Mouse (Mus musculus) stomach, embryonic 16.5 days (tissue): ENCODE data around the gene Tspan5. TPM values are rescaled to one million over a fixed set of nuclear protein-coding genes. Genes with fewer than 3 reads are reported as not detected.

Experiments
- ATAC-seq: fragments of 200-750 bp; cut with Nextera tagmentation; 2 replicates; pipeline ENCODE4 v1.8.0; 2017; ENCODE audit warnings: moderate number of reproducible peaks, moderate TSS enrichment; ENCODE audit not compliant: insufficient read depth, low FRiP score
- H3K27ac ChIP-seq: fragments of 300-500 bp; sonication (generic); 2 replicates; pipeline ENCODE4 v1.5.1; 2014; ENCODE audit warnings: low read length
- H3K27me3 ChIP-seq: fragments of 300-500 bp; sonication (generic); 2 replicates; pipeline ENCODE4 v1.6.1; 2014; ENCODE audit warnings: low read length, control low read depth, mixed read lengths; ENCODE audit not compliant: control insufficient read depth, insufficient read depth
- H3K36me3 ChIP-seq: fragments of 300-500 bp; sonication (generic); 2 replicates; pipeline ENCODE4 v1.6.1; 2014; ENCODE audit warnings: low read length; ENCODE audit not compliant: control insufficient read depth, insufficient read depth
- H3K4me1 ChIP-seq: fragments of 300-500 bp; sonication (generic); 2 replicates; pipeline ENCODE4 v1.6.1; 2014; ENCODE audit warnings: low read length, control low read depth, mixed read lengths; ENCODE audit not compliant: control insufficient read depth, insufficient read depth
- H3K4me2 ChIP-seq: fragments of 300-500 bp; sonication (generic); 2 replicates; pipeline ENCODE4 v1.6.1; 2014; ENCODE audit warnings: low read depth, low read length, mixed read lengths
- H3K4me3 ChIP-seq: fragments of 300-500 bp; sonication (generic); replicated peaks from 2 replicates; pipeline ENCODE4 v1.5.1; 2014; ENCODE audit warnings: mild to moderate bottlenecking, low read length
- H3K9ac ChIP-seq: fragments of 300-500 bp; sonication (generic); 2 replicates; pipeline ENCODE4 v1.6.1; 2014; ENCODE audit warnings: low read length
- H3K9me3 ChIP-seq: fragments of 300-500 bp; sonication (generic); replicated peaks from 2 replicates; pipeline ENCODE4 v1.6.1; 2016; ENCODE audit warnings: low read length, control low read depth; ENCODE audit not compliant: control insufficient read depth
- WGBS: fragments of 180-500 bp; shearing (Covaris S2); extraction: QIAGEN DNeasy Blood & Tissue Kit; methylation state at CpG from one replicate; pipeline ENCODE4 v1.1.7; 2014; 5-methylcytosine and 5-hydroxymethylcytosine counted together
- polyA plus RNA-seq: library from polyadenylated mRNA; unstranded; fragments of >200 nt; fragmentation: Nextera tagmentation; extraction: Ambion mirVana; gene quantifications from 2 replicates; pipeline ENCODE4 v1.2.1, GENCODE M21; 2015

Tspan5 gene
- polyA plus RNA-seq, 1 experiment from 2014 or later, result 31.1 TPM

- H3K9ac ChIP-seq, result no peak overlapping the region
- H3K36me3 ChIP-seq, result no peaks in the 10 kb centered on the region; the same call in 1 of the 2 replicates
- WGBS, result 75% methylated on average over 11 of the region's 11 CpGs
- H3K27me3 ChIP-seq, result no peaks in the 10 kb centered on the region
- H3K27ac ChIP-seq, result no peak overlapping the region
- H3K4me3 ChIP-seq, result no peak overlapping the region
- H3K4me2 ChIP-seq, result no peak overlapping the region
- H3K4me1 ChIP-seq, result peaks cover 43% of the 10 kb centered on the region
- no peaks in the 10 kb centered on the region for H3K9me3 ChIP-seq
- no peak for ATAC-seq
Observed at GRCm38 (mm10) chr3:138804104-138805048, 62.4 kb downstream of the Tspan5 start.

- Histone ChIP-seq H3K27me3 (no peaks in the 10 kb centered on the region), H3K4me3 (no peak overlapping the region), H3K9me3 (no peaks in the 10 kb centered on the region), H3K36me3 (no peaks in the 10 kb centered on the region; the same call in 1 of the 2 replicates), H3K9ac (no peak overlapping the region), H3K27ac (0 out of 2 replicates have a peak overlapping the region, but pooled peaks have one; percentile 11), H3K4me1 (peaks cover 22% of the 10 kb centered on the region), H3K4me2 (no peak overlapping the region)
- no peak for ATAC-seq
- WGBS, result 81% methylated on average over 4 of the region's 4 CpGs
Observed at GRCm38 (mm10) chr3:138807795-138808194, 65.8 kb downstream of the Tspan5 start.

- H3K4me1 ChIP-seq, result peaks cover 23% of the 10 kb centered on the region
- H3K36me3 ChIP-seq, result no peaks in the 10 kb centered on the region; the same call in 1 of the 2 replicates
- 72% methylated on average over 8 of the region's 8 CpGs for WGBS
- H3K9ac ChIP-seq, result no peak overlapping the region
- no peak overlapping the region for H3K27ac ChIP-seq
- H3K4me3 ChIP-seq, result no peak overlapping the region
- no peaks in the 10 kb centered on the region for H3K9me3 ChIP-seq
- ATAC-seq, result peak; percentile 39; the same call in 1 of the 2 replicates
- no peaks in the 10 kb centered on the region for H3K27me3 ChIP-seq
- H3K4me2 ChIP-seq, result no peak overlapping the region
Observed at GRCm38 (mm10) chr3:138809509-138809908, 67.5 kb downstream of the Tspan5 start.

- Histone ChIP-seq H3K9ac (no peak overlapping the region), H3K36me3 (no peaks in the 10 kb centered on the region), H3K27me3 (no peaks in the 10 kb centered on the region), H3K4me3 (no peak overlapping the region), H3K4me1 (peaks cover 38% of the 10 kb centered on the region), H3K4me2 (no peak overlapping the region), H3K27ac (no peak overlapping the region), H3K9me3 (no peaks in the 10 kb centered on the region)
- 57% methylated on average over 3 of the region's 3 CpGs for WGBS
- no peak for ATAC-seq
Observed at GRCm38 (mm10) chr3:138812565-138812964, 70.6 kb downstream of the Tspan5 start.

- Histone ChIP-seq H3K27ac (no peak overlapping the region), H3K9ac (no peak overlapping the region), H3K9me3 (no peaks in the 10 kb centered on the region), H3K4me1 (peaks cover 34% of the 10 kb centered on the region), H3K27me3 (no peaks in the 10 kb centered on the region), H3K36me3 (no peaks in the 10 kb centered on the region), H3K4me3 (no peak overlapping the region), H3K4me2 (no peak overlapping the region)
- 70% methylated on average over 13 of the region's 13 CpGs for WGBS
- ATAC-seq, result no peak
Observed at GRCm38 (mm10) chr3:138813139-138813810, 71.3 kb downstream of the Tspan5 start.

GRCm38 (mm10) chr3:138814457-138814856 lies 72.5 kb downstream of the Tspan5 start:
- Histone ChIP-seq H3K9me3 (no peaks in the 10 kb centered on the region), H3K4me2 (no peak overlapping the region), H3K27me3 (no peaks in the 10 kb centered on the region), H3K9ac (no peak overlapping the region), H3K4me1 (peaks cover 28% of the 10 kb centered on the region), H3K27ac (no peak overlapping the region), H3K36me3 (no peaks in the 10 kb centered on the region), H3K4me3 (no peak overlapping the region)
- ATAC-seq, result no peak
- WGBS, result 63% methylated on average over 5 of the region's 5 CpGs

- Histone ChIP-seq H3K4me1 (peaks cover 26% of the 10 kb centered on the region), H3K4me3 (no peak overlapping the region), H3K4me2 (no peak overlapping the region), H3K9me3 (no peaks in the 10 kb centered on the region), H3K36me3 (no peaks in the 10 kb centered on the region), H3K9ac (no peak overlapping the region), H3K27ac (peak overlapping the region; percentile 60; the same call in 1 of the 2 replicates), H3K27me3 (no peaks in the 10 kb centered on the region)
- peak; percentile 16; the same call in 1 of the 2 replicates for ATAC-seq
- WGBS, result 69% methylated on average over 7 of the region's 7 CpGs
Observed at GRCm38 (mm10) chr3:138815127-138815837, 73.3 kb downstream of the Tspan5 start.

GRCm38 (mm10) chr3:138816888-138817656 lies 75.1 kb downstream of the Tspan5 start:
- Histone ChIP-seq H3K4me1 (peaks cover 34% of the 10 kb centered on the region), H3K9me3 (no peaks in the 10 kb centered on the region), H3K27ac (no peak overlapping the region), H3K4me3 (no peak overlapping the region), H3K9ac (no peak overlapping the region), H3K4me2 (no peak overlapping the region), H3K36me3 (no peaks in the 10 kb centered on the region), H3K27me3 (no peaks in the 10 kb centered on the region)
- 44% methylated on average over 5 of the region's 5 CpGs for WGBS
- ATAC-seq, result no peak
